Mouse (Mus musculus) spleen, adult 2 months (tissue): ENCODE results near the gene Rap1a.

Experiments
- CTCF ChIP-seq: fragments of 200-500 bp; IDR thresholded peaks from 2 replicates; pipeline ENCODE4 v1.5.1; 2011; ENCODE audit warnings: mild to moderate bottlenecking, inconsistent platforms; ENCODE audit not compliant: insufficient read depth, insufficient read length, insufficient replicate concordance; ENCODE audit errors: extremely low read depth
- POLR2A ChIP-seq: fragments of 200-500 bp; IDR thresholded peaks from 2 replicates; pipeline ENCODE4 v1.6.1; 2011; ENCODE audit warnings: low read depth, low read length, inconsistent platforms

- no peak for TF ChIP-seq CTCF
- TF ChIP-seq POLR2A = no peak
Observed at GRCm38 (mm10) chr3:105758658-105759057, 42.5 kb downstream of the Rap1a start.
